Mouse (Mus musculus) adipocyte (in vitro differentiated cells): ENCODE measurements around the gene Chordc1.
"Not testable (repeated sequence)": the region's sequence is repeated elsewhere in the genome, so short reads cannot be mapped to it uniquely, and the experiment has no call there.

Experiments used
- DNase-seq: peaks from one replicate; pipeline ENCODE4 v3.0.0-alpha.2; 2016; ENCODE audit warnings: low spot score

Chordc1 gene

DNA sequence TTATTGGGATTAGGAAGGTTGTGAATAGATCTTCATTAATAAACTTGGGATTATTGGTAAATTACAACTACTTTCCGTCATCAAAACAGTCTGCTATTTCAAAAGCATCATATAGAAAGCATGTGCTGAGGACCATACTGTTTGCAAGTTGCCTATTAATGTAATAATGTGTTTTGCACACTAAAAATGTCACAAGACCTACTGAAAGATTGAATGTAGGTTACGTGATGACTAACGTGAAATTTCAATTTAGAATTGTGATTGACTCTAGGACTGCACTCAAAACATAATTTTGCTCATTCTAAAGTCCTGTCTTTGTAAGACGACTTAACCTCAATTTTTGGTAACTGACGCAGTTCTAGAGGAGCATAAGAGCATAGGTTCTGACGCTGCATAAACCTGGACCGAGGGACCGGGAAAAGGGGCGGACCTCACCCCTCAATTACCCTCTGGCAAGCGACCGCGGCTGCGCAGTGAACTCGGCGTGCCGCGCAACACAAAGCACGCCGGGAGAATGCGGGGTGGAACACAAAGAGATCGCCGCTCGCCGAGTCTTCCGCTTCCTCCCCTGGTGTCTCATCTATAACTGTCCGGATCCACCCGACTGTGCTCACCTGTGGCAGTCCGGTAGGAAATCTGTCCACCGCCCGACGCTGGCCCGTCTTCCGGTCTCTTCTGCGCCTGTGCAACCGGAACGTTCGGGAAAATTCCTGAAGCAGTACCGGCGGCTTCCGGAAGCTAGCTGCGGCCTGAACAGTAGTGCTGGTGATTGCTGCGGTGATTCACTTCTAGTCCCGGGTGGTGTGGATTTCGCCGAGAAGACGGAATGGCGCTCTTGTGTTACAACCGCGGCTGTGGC, at the start of gene Chordc1:
TSS of gene Chordc1 (plus strand) at position 555 of the 859 bp plus-strand sequence.
- peak; percentile 98 for DNase-seq

DNA sequence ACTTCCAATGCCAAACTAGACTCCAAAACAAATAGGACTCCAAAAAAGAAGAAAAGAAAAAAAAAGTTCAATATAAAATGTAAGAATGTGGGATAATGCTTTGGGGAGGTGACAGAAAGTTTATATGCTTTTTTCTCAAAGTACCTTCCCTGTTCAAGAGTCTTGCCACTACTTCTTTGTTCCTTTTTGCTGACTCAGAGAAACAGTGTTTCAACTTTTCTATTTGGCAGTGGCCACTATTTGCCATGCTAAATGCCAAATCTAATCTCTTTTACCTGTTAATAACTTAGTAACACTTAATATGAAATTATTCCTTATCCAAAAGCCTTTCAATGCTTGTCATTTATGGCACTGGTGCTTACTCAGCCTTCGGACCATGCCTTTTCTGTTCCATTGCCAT, 16.0 kb upstream of the Chordc1 start:
- DNase-seq = no peak

DNA sequence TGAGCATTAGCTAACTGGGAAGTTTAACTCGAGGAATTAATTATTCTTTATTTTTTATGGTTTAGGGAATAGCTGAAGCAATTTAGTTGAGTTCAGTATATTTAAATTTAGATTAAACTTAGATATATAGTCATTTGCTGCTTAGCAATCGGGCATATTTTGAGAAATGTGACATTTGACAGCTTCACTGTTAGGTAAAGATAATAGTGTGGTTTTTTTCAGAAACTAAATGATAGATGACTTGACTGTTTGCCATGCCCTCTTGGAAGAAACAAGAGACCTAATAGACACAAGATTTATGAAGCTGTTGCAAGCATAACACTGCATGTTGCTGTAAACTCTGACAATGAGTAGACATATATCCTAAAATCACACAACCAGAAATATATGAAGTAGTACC, 15.1 kb upstream of the Chordc1 start:
- no peak for DNase-seq

DNA sequence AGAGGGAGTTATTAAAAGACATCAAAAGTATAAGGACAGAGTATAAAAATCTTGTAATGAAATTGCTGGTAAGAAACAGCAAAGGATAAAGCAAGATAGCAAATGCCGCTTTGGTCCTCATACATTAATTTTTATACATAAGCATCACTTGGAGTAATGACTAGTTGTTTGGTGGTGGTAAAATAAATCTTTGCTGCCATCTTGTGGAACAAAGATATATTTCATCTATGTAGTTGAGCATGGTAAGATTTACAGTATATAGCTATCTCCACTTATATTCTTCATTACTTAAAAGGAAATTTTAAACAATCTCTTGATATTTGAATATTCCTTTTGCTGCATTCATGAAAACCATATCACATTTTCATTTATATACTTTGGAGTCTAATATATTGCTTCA, 14.4 kb upstream of the Chordc1 start:
- peak; percentile 40 for DNase-seq

DNA sequence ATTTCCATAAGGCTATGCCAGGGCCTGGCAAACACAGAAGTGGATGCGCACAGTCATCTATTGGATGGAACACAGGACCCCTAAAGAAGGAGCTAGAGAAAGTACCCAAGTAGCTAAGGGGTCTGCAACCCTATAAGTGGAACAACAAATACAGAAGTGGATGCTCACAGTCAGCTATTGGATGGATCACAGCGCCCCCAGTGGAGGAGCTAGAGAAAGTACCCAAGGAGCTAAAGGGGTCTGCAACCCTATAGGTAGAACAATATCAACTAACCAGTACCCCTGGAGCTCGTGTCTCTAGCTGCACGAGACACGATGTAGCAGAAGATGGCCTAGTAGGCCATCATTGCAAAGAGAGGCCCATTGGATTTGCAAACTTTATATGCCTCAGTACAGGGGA, 13.2 kb upstream of the Chordc1 start:
- not testable (repeated sequence) for DNase-seq

DNA sequence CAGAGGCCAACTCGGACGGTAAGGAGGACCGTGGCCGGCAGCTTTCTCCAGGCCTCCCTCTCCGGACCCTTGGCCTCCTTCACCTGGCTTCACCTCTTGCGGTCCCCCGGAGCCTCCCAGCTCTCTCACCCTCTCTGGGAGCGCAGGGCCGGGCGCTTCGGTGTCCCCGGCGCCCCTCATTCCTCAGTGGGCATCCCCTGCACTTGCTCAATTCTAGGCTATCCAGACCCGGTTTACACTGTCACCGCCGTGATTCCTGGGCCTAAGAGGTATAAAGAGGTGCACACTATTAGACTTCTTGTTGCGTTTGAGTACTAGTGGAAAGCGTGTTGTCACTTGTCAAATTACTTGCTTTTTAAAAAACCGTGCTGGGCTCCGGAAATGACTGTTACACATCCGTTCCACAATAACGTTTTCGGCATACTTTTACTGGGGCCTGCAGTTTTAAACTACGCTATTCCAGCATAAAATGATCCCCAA, 558 bp downstream of the Chordc1 start:
- DNase-seq = no peak

DNA sequence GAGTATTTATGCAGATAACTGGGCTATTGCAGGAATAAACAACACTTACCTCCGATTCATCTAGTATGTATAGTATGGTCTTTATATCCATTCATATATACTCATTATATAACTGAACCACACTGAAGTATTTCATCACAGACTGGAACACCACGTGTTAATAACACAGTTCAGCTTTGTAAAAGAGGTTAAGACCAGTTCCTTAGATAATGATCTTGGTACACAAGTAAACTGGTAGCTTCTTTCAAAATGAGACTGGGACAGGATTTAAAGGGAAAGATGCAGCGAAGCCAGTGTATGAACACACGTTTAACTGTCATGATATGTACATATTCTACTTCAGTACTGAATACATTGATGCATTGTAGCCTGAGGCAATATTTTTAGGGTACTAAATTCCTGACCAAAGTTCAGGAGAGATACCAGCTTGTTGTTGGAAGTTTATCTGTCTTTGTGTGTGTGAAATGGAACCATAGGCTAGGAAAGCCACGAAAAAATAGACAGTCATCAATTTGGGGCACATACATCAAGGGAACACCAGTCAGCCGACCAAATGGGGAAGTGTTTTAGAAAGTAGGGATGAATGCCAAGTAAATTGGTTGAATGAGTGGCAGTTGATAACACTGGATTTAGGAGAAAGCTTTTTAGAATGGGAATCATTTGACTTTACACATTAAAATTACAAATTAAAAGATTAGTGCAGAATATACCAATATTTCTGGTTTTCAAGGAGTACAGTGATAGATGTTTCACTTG, 1.3 kb downstream of the Chordc1 start:
- peak; percentile 44 for DNase-seq

DNA sequence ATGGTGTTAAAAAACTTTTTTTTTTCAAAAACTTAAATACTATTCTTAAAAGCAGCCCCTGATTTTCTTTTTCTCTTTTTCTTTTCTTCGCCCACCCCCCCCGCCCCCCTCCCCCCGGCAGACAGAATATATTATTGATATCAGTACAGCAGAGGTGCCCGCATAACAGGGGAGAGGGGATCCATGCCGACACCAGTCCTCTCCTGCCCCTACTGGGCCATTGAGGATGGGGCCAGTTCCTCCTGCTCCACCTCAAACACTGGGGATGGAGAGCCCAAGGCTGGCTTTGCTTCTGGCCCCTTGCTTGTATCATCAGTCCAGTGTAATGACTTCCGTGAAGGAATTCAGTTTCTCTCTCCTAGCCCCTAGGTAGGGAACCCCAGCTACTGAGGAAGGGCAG, 6.4 kb downstream of the Chordc1 start:
- no peak for DNase-seq

DNA sequence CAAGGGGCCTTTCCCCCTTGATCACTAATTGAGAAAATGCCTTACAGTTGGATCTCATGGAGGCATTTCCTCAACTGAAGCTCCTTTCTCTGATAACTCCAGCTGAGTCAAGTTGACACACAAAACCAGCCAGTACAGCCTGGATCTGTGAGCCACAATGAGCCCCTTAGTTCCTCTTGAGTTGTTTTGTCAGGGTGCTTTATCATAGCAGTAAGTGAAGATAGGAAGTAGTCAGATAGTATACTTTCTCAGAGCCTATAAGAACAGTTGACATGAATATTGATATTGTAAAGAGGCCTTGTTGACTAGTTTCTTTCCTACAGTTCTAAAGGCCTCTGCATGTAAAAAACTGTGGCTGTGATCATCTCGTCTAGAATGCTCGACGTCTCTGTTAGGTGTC, 28.1 kb downstream of the Chordc1 start:
- DNase-seq = no peak
